Mouse (Mus musculus) forebrain, postnatal 0 days (tissue): ENCODE measurements around the gene Tomm40l. TPM values are rescaled to one million over a fixed set of nuclear protein-coding genes. Genes with fewer than 3 reads are reported as not detected.

Source experiments
- ATAC-seq: fragments of 200-750 bp; cut with Nextera tagmentation; 2 replicates; pipeline ENCODE4 v1.8.0; 2017; ENCODE audit warnings: mild to moderate bottlenecking, moderate library complexity
- DNase-seq: peaks from one replicate; pipeline ENCODE4 v3.0.0-alpha.2; 2015
- H3K27ac ChIP-seq: fragments of 300-500 bp; sonication (generic); 2 replicates; pipeline ENCODE4 v1.5.1; 2014; ENCODE audit warnings: low read depth, mild to moderate bottlenecking, antibody characterized with exemption, low read length, moderate library complexity, mixed read lengths
- H3K27me3 ChIP-seq: fragments of 300-500 bp; sonication (generic); 2 replicates; pipeline ENCODE4 v1.6.1; 2014; ENCODE audit warnings: mild to moderate bottlenecking, low read length, mixed read lengths; ENCODE audit not compliant: insufficient read depth
- H3K36me3 ChIP-seq: fragments of 300-500 bp; sonication (generic); 2 replicates; pipeline ENCODE4 v1.6.1; 2014; ENCODE audit warnings: mild to moderate bottlenecking, moderate library complexity; ENCODE audit not compliant: insufficient read depth
- H3K4me1 ChIP-seq: fragments of 300-500 bp; sonication (generic); 2 replicates; pipeline ENCODE4 v1.6.1; 2014; ENCODE audit warnings: antibody characterized with exemption; ENCODE audit not compliant: insufficient read depth
- H3K4me2 ChIP-seq: fragments of 300-500 bp; sonication (generic); 2 replicates; pipeline ENCODE4 v1.6.1; 2014; ENCODE audit warnings: low read depth, mild to moderate bottlenecking, moderate library complexity
- H3K4me3 ChIP-seq: fragments of 300-500 bp; sonication (generic); 2 replicates; pipeline ENCODE4 v1.5.1; 2014; ENCODE audit warnings: low read depth, low read length, mixed read lengths
- H3K9ac ChIP-seq: fragments of 300-500 bp; sonication (generic); 2 replicates; pipeline ENCODE4 v1.6.1; 2014; ENCODE audit warnings: mild to moderate bottlenecking
- H3K9me3 ChIP-seq: fragments of 300-500 bp; sonication (generic); 2 replicates; pipeline ENCODE4 v1.6.1; 2016; ENCODE audit warnings: low read length
- CTCF ChIP-seq: sonication (generic); IDR thresholded peaks from 2 replicates; pipeline ENCODE4 v1.5.1; 2016; ENCODE audit warnings: antibody characterized with exemption, control low read depth, low read depth
- WGBS: fragments of 180-500 bp; shearing (Covaris S2); extraction: QIAGEN DNeasy Blood & Tissue Kit; methylation state at CpG from one replicate; pipeline ENCODE4 v1.1.7; 2014; 5-methylcytosine and 5-hydroxymethylcytosine counted together
- polyA plus RNA-seq: library from polyadenylated mRNA; unstranded; fragments of >200 nt; fragmentation: Nextera tagmentation; extraction: Ambion mirVana; gene quantifications from 2 replicates; pipeline ENCODE4 v1.2.1, GENCODE M21; 2015
- total RNA-seq: library from RNA; depleted of rRNA; stranded (reverse); fragments of >200 nt; gene quantifications from 2 replicates; pipeline ENCODE4 v1.2.3, GENCODE M21; 2014; rRNA removed

The Tomm40l gene
- total and polyA plus RNA-seq, 2 experiments from 2014 or later: 41.7 to 46.5 TPM

- Histone ChIP-seq H3K27ac (no peak overlapping the region), H3K9me3 (no peaks in the 10 kb centered on the region), H3K36me3 (no peaks in the 10 kb centered on the region), H3K4me2 (no peak overlapping the region), H3K27me3 (no peaks in the 10 kb centered on the region), H3K4me1 (no peaks in the 10 kb centered on the region), H3K4me3 (no peak overlapping the region), H3K9ac (no peak overlapping the region)
- ATAC-seq: no peak
- WGBS: 70% methylated on average over 3 of the region's 3 CpGs
- DNase-seq: no peak
- TF ChIP-seq CTCF: no peak
Measured at GRCm38 (mm10) chr1:171183025-171183424, 39.3 kb downstream of the Tomm40l start.

- no peak overlapping the region for H3K9ac ChIP-seq
- TF ChIP-seq CTCF: no peak
- 87% methylated on average over 5 of the region's 5 CpGs for WGBS
- no peaks in the 10 kb centered on the region for H3K36me3 ChIP-seq
- no peak for DNase-seq
- ATAC-seq: no peak
- no peaks in the 10 kb centered on the region for H3K4me1 ChIP-seq
- no peak overlapping the region for H3K4me2 ChIP-seq
- H3K27ac ChIP-seq: no peak overlapping the region
- H3K4me3 ChIP-seq: no peak overlapping the region
- H3K27me3 ChIP-seq: no peaks in the 10 kb centered on the region
- no peaks in the 10 kb centered on the region for H3K9me3 ChIP-seq
Measured at GRCm38 (mm10) chr1:171179487-171180171, 42.7 kb downstream of the Tomm40l start.

GRCm38 (mm10) chr1:171172779-171173178 lies 49.5 kb downstream of the Tomm40l start:
- Histone ChIP-seq H3K9ac (no peak overlapping the region), H3K4me3 (no peak overlapping the region), H3K9me3 (no peaks in the 10 kb centered on the region), H3K27ac (no peak overlapping the region), H3K4me1 (no peaks in the 10 kb centered on the region), H3K27me3 (no peaks in the 10 kb centered on the region), H3K4me2 (no peak overlapping the region), H3K36me3 (no peaks in the 10 kb centered on the region)
- ATAC-seq: no peak
- DNase-seq: no peak
- WGBS: 93% methylated on average over 8 of the region's 8 CpGs
- no peak for TF ChIP-seq CTCF

GRCm38 (mm10) chr1:171171138-171171537 lies 51.2 kb downstream of the Tomm40l start:
- TF ChIP-seq CTCF: no peak
- H3K9me3 ChIP-seq: no peaks in the 10 kb centered on the region
- DNase-seq: no peak
- WGBS: 66% methylated on average over 3 of the region's 3 CpGs
- H3K4me3 ChIP-seq: no peak overlapping the region
- no peak overlapping the region for H3K9ac ChIP-seq
- no peaks in the 10 kb centered on the region for H3K27me3 ChIP-seq
- no peak overlapping the region for H3K4me2 ChIP-seq
- H3K27ac ChIP-seq: no peak overlapping the region
- H3K36me3 ChIP-seq: no peaks in the 10 kb centered on the region
- no peaks in the 10 kb centered on the region for H3K4me1 ChIP-seq
- no peak for ATAC-seq

GRCm38 (mm10) chr1:171169913-171170312 lies 52.4 kb downstream of the Tomm40l start:
- Histone ChIP-seq H3K27me3 (no peaks in the 10 kb centered on the region), H3K27ac (no peak overlapping the region), H3K4me1 (no peaks in the 10 kb centered on the region), H3K9me3 (no peaks in the 10 kb centered on the region), H3K9ac (no peak overlapping the region), H3K36me3 (no peaks in the 10 kb centered on the region), H3K4me3 (no peak overlapping the region), H3K4me2 (no peak overlapping the region)
- 62% methylated on average over 3 of the region's 3 CpGs for WGBS
- DNase-seq (no peak), ATAC-seq (no peak)
- TF ChIP-seq CTCF: no peak

- no peak overlapping the region for H3K27ac ChIP-seq
- no peak for TF ChIP-seq CTCF
- H3K36me3 ChIP-seq: no peaks in the 10 kb centered on the region
- no peaks in the 10 kb centered on the region for H3K27me3 ChIP-seq
- no peaks in the 10 kb centered on the region for H3K9me3 ChIP-seq
- no peak overlapping the region for H3K9ac ChIP-seq
- no peaks in the 10 kb centered on the region for H3K4me1 ChIP-seq
- H3K4me3 ChIP-seq: no peak overlapping the region
- ATAC-seq (no peak), DNase-seq (no peak)
- 84% methylated on average over 12 of the region's 12 CpGs for WGBS
- no peak overlapping the region for H3K4me2 ChIP-seq
Measured at GRCm38 (mm10) chr1:171168906-171169305, 53.4 kb downstream of the Tomm40l start.

Other genes starting within 250 kb of the Tomm40l start
- gene Fcgr2b, start 246.0 kb downstream of the Tomm40l start, total RNA-seq: 2.2 and 2.3 TPM in 2 replicates
- gene Fcgr2b, start 246.0 kb downstream of the Tomm40l start, polyA plus RNA-seq: 3.8 and 3.9 TPM in 2 replicates
- gene Fcgr4, start 203.6 kb downstream of the Tomm40l start, total RNA-seq: 0.76 TPM in 1 of 2 replicates, not detected in the other
- 0.44 and 0.67 TPM in 2 replicates for gene Fcgr4, start 203.6 kb downstream of the Tomm40l start, polyA plus RNA-seq
- 13.5 and 14.9 TPM in 2 replicates for gene Fcgr3, start 157.6 kb downstream of the Tomm40l start, total RNA-seq
- gene Fcgr3, start 157.6 kb downstream of the Tomm40l start, polyA plus RNA-seq: 13.9 and 14.6 TPM in 2 replicates
- 1.7 and 2.4 TPM in 2 replicates for gene Cfap126, start 108.6 kb downstream of the Tomm40l start, total RNA-seq
- 11.7 and 13.7 TPM in 2 replicates for gene Cfap126, start 108.6 kb downstream of the Tomm40l start, polyA plus RNA-seq
- gene Sdhc, start 71.9 kb downstream of the Tomm40l start, total RNA-seq: 195 and 197 TPM in 2 replicates
- 285 and 302 TPM in 2 replicates for gene Sdhc, start 71.9 kb downstream of the Tomm40l start, polyA plus RNA-seq
- gene Mpz, start 71.8 kb downstream of the Tomm40l start, total RNA-seq: 0.38 TPM in 1 of 2 replicates, not detected in the other
- 0.30 and 0.67 TPM in 2 replicates for gene Mpz, start 71.8 kb downstream of the Tomm40l start, polyA plus RNA-seq
- 12.3 and 16.2 TPM in 2 replicates for gene Pcp4l1, start 26.2 kb downstream of the Tomm40l start, total RNA-seq
- 31.4 and 33.4 TPM in 2 replicates for gene Pcp4l1, start 26.2 kb downstream of the Tomm40l start, polyA plus RNA-seq
- gene Nr1i3, start 8.5 kb downstream of the Tomm40l start, total RNA-seq: not detected in 2 replicates
- gene Nr1i3, start 8.5 kb downstream of the Tomm40l start, polyA plus RNA-seq: 0.16 and 0.19 TPM in 2 replicates
- 0.92 and 2.0 TPM in 2 replicates for gene Apoa2, start 2.5 kb upstream of the Tomm40l start, total RNA-seq
- gene Apoa2, start 2.5 kb upstream of the Tomm40l start, polyA plus RNA-seq: 2.7 and 4.0 TPM in 2 replicates
- gene Fcer1g, start 11.9 kb upstream of the Tomm40l start, total RNA-seq: 7.6 and 11.2 TPM in 2 replicates
- 33.2 and 37.9 TPM in 2 replicates for gene Fcer1g, start 11.9 kb upstream of the Tomm40l start, polyA plus RNA-seq
- gene Adamts4, start 27.9 kb upstream of the Tomm40l start, total RNA-seq: 4.5 and 5.9 TPM in 2 replicates
- gene Adamts4, start 27.9 kb upstream of the Tomm40l start, polyA plus RNA-seq: 2.6 and 5.6 TPM in 2 replicates
- 203 and 270 TPM in 2 replicates for gene Ndufs2, start 28.9 kb upstream of the Tomm40l start, total RNA-seq
- 219 and 243 TPM in 2 replicates for gene Ndufs2, start 28.9 kb upstream of the Tomm40l start, polyA plus RNA-seq
- gene B4galt3, start 47.8 kb upstream of the Tomm40l start, total RNA-seq: 75.1 and 99.3 TPM in 2 replicates
- 104 and 115 TPM in 2 replicates for gene B4galt3, start 47.8 kb upstream of the Tomm40l start, polyA plus RNA-seq
- 26.6 and 30.6 TPM in 2 replicates for gene Ppox, start 58.7 kb upstream of the Tomm40l start, total RNA-seq
- gene Ppox, start 58.7 kb upstream of the Tomm40l start, polyA plus RNA-seq: 21.1 and 23.3 TPM in 2 replicates
- gene Usp21, start 65.5 kb upstream of the Tomm40l start, total RNA-seq: 56.8 and 66.5 TPM in 2 replicates
- gene Usp21, start 65.5 kb upstream of the Tomm40l start, polyA plus RNA-seq: 66.4 and 80.4 TPM in 2 replicates
- gene Ufc1, start 72.5 kb upstream of the Tomm40l start, total RNA-seq: 96.6 and 123 TPM in 2 replicates
- gene Ufc1, start 72.5 kb upstream of the Tomm40l start, polyA plus RNA-seq: 133 and 150 TPM in 2 replicates
- 22.5 and 31.1 TPM in 2 replicates for gene Dedd, start 106.6 kb upstream of the Tomm40l start, total RNA-seq
- gene Dedd, start 106.6 kb upstream of the Tomm40l start, polyA plus RNA-seq: 42.2 and 44.6 TPM in 2 replicates
- 44.9 and 47.6 TPM in 2 replicates for gene Nit1, start 123.1 kb upstream of the Tomm40l start, total RNA-seq
- 42.1 and 48.1 TPM in 2 replicates for gene Nit1, start 123.1 kb upstream of the Tomm40l start, polyA plus RNA-seq
- 18.2 and 27.0 TPM in 2 replicates for gene Pfdn2, start 123.2 kb upstream of the Tomm40l start, total RNA-seq
- 143 and 146 TPM in 2 replicates for gene Pfdn2, start 123.2 kb upstream of the Tomm40l start, polyA plus RNA-seq
- gene Klhdc9, start 138.3 kb upstream of the Tomm40l start, total RNA-seq: 4.3 and 5.0 TPM in 2 replicates
- 5.1 and 6.9 TPM in 2 replicates for gene Klhdc9, start 138.3 kb upstream of the Tomm40l start, polyA plus RNA-seq
- 1.0 and 2.0 TPM in 2 replicates for gene Nectin4, start 147.6 kb upstream of the Tomm40l start, total RNA-seq
- gene Nectin4, start 147.6 kb upstream of the Tomm40l start, polyA plus RNA-seq: 1.3 and 1.8 TPM in 2 replicates
- gene Arhgap30, start 166.4 kb upstream of the Tomm40l start, total RNA-seq: 0.69 and 0.81 TPM in 2 replicates
- 0.53 and 0.65 TPM in 2 replicates for gene Arhgap30, start 166.4 kb upstream of the Tomm40l start, polyA plus RNA-seq
- gene Usf1, start 188.8 kb upstream of the Tomm40l start, total RNA-seq: 168 and 183 TPM in 2 replicates
- 198 and 200 TPM in 2 replicates for gene Usf1, start 188.8 kb upstream of the Tomm40l start, polyA plus RNA-seq
- gene Tstd1, start 196.4 kb upstream of the Tomm40l start, total RNA-seq: 1.3 and 2.0 TPM in 2 replicates
- gene Tstd1, start 196.4 kb upstream of the Tomm40l start, polyA plus RNA-seq: 1.9 and 3.1 TPM in 2 replicates
- 3.6 and 6.2 TPM in 2 replicates for gene F11r, start 215.0 kb upstream of the Tomm40l start, total RNA-seq
- 4.6 and 7.8 TPM in 2 replicates for gene F11r, start 215.0 kb upstream of the Tomm40l start, polyA plus RNA-seq